Mouse (Mus musculus) liver, embryonic 13.5 days (tissue): ENCODE data around the gene Rpn1. TPM values are rescaled to one million over a fixed set of nuclear protein-coding genes. Genes with fewer than 3 reads are reported as not detected.

Source experiments
- ATAC-seq: fragments of 200-750 bp; cut with Nextera tagmentation; 2 replicates; pipeline ENCODE4 v1.8.0; 2017; ENCODE audit warnings: low read depth, mild to moderate bottlenecking, moderate number of reproducible peaks, moderate library complexity
- DNase-seq: peaks from one replicate; pipeline ENCODE4 v3.0.0; 2022
- H3K27ac ChIP-seq: fragments of 300-500 bp; sonication (generic); 2 replicates; pipeline ENCODE4 v1.5.1; 2015; ENCODE audit warnings: moderate library complexity, mild to moderate bottlenecking, inconsistent platforms
- H3K27me3 ChIP-seq: fragments of 300-500 bp; sonication (generic); 2 replicates; pipeline ENCODE4 v1.6.1; 2015; ENCODE audit warnings: mild to moderate bottlenecking, inconsistent platforms
- H3K36me3 ChIP-seq: fragments of 300-500 bp; sonication (generic); 2 replicates; pipeline ENCODE4 v1.6.1; 2015; ENCODE audit warnings: mild to moderate bottlenecking, inconsistent platforms
- H3K4me1 ChIP-seq: fragments of 300-500 bp; sonication (generic); replicated peaks from 2 replicates; pipeline ENCODE4 v1.6.1; 2015; ENCODE audit warnings: inconsistent platforms
- H3K4me2 ChIP-seq: fragments of 300-500 bp; sonication (generic); 2 replicates; pipeline ENCODE4 v1.6.1; 2015; ENCODE audit warnings: inconsistent platforms, mild to moderate bottlenecking, moderate library complexity
- H3K4me3 ChIP-seq: fragments of 300-500 bp; sonication (generic); replicated peaks from 2 replicates; pipeline ENCODE4 v1.5.1; 2015; ENCODE audit warnings: mild to moderate bottlenecking, inconsistent platforms
- H3K9ac ChIP-seq: fragments of 300-500 bp; sonication (generic); 2 replicates; pipeline ENCODE4 v1.6.1; 2015; ENCODE audit warnings: mild to moderate bottlenecking, inconsistent platforms
- H3K9me3 ChIP-seq: fragments of 300-500 bp; sonication (generic); replicated peaks from 2 replicates; pipeline ENCODE4 v1.6.1; 2016; ENCODE audit warnings: inconsistent platforms
- WGBS: fragments of 180-500 bp; shearing (Covaris S2); methylation state at CpG from one replicate; pipeline ENCODE4 v1.1.7; 2015; ENCODE audit not compliant: insufficient replicate concordance; 5-methylcytosine and 5-hydroxymethylcytosine counted together
- polyA plus RNA-seq: library from polyadenylated mRNA; unstranded; fragments of >200 nt; fragmentation: Nextera tagmentation; extraction: Ambion mirVana; gene quantifications from 2 replicates; pipeline ENCODE4 v1.2.1, GENCODE M21; 2015

The Rpn1 gene
- polyA plus RNA-seq = 198 and 228 TPM in 2 replicates

- under 1% methylated on average over 71 of the region's 71 CpGs for WGBS
- Histone ChIP-seq H3K27ac (peak within 1 kb of the TSS; percentile 86), H3K4me1 (peaks cover 43% of the 10 kb centered on the region), H3K36me3 (peaks cover 14% of the 10 kb centered on the region), H3K9ac (peak within 1 kb of the TSS; percentile 93), H3K27me3 (no peaks in the 10 kb centered on the region), H3K9me3 (no peaks in the 10 kb centered on the region), H3K4me2 (peak within 1 kb of the TSS; percentile 87), H3K4me3 (peak within 1 kb of the TSS; percentile 95)
- peak; percentile 94 for ATAC-seq
- peak; percentile 97 for DNase-seq
Measured at GRCm38 (mm10) chr6:88084278-88085151, at the start of gene Rpn1. Rpn1 (plus strand) TSS chr6:88084482.

GRCm38 (mm10) chr6:88037471-88038045 lies 46.7 kb upstream of the Rpn1 start:
- 0 out of 2 replicates have a peak overlapping the region, but pooled peaks have one; percentile 6 for H3K9ac ChIP-seq
- 71% methylated on average over 4 of the region's 4 CpGs for WGBS
- no peak overlapping the region for H3K4me3 ChIP-seq
- H3K27me3 ChIP-seq = no peaks in the 10 kb centered on the region
- peaks cover 46% of the 10 kb centered on the region for H3K36me3 ChIP-seq
- no peaks in the 10 kb centered on the region for H3K9me3 ChIP-seq
- ATAC-seq (no peak), DNase-seq (no peak)
- H3K27ac ChIP-seq = no peak overlapping the region; the same call in 1 of the 2 replicates
- no peak overlapping the region for H3K4me2 ChIP-seq
- H3K4me1 ChIP-seq = peaks cover 35% of the 10 kb centered on the region

GRCm38 (mm10) chr6:88039426-88039825 lies 44.9 kb upstream of the Rpn1 start:
- Histone ChIP-seq H3K9ac (no peak overlapping the region), H3K4me1 (peaks cover 54% of the 10 kb centered on the region), H3K4me2 (no peak overlapping the region), H3K9me3 (no peaks in the 10 kb centered on the region), H3K27ac (no peak overlapping the region), H3K27me3 (no peaks in the 10 kb centered on the region), H3K36me3 (peaks cover 44% of the 10 kb centered on the region), H3K4me3 (no peak overlapping the region)
- WGBS = 91% methylated on average over 4 of the region's 4 CpGs
- DNase-seq = no peak
- no peak for ATAC-seq

GRCm38 (mm10) chr6:88041221-88041620 lies 43.1 kb upstream of the Rpn1 start:
- H3K4me3 ChIP-seq = no peak overlapping the region
- WGBS = 78% methylated on average over 4 of the region's 4 CpGs
- no peak overlapping the region for H3K27ac ChIP-seq
- no peak overlapping the region for H3K9ac ChIP-seq
- H3K4me2 ChIP-seq = no peak overlapping the region
- ATAC-seq = no peak
- H3K4me1 ChIP-seq = peaks cover 45% of the 10 kb centered on the region
- H3K36me3 ChIP-seq = peaks cover 36% of the 10 kb centered on the region
- 0 out of 2 replicates have a peak, but pooled peaks cover under 1% of the 10 kb centered on the region for H3K27me3 ChIP-seq
- H3K9me3 ChIP-seq = no peaks in the 10 kb centered on the region
- DNase-seq = no peak

GRCm38 (mm10) chr6:88042336-88042735 lies 41.9 kb upstream of the Rpn1 start:
- Histone ChIP-seq H3K27me3 (0 out of 2 replicates have a peak, but pooled peaks cover 3% of the 10 kb centered on the region), H3K4me1 (peaks cover 45% of the 10 kb centered on the region), H3K9ac (peak overlapping the region; percentile 90; the same call in 1 of the 2 replicates), H3K27ac (no peak overlapping the region), H3K36me3 (peaks cover 28% of the 10 kb centered on the region), H3K4me2 (no peak overlapping the region), H3K9me3 (no peaks in the 10 kb centered on the region), H3K4me3 (no peak overlapping the region)
- ATAC-seq (no peak), DNase-seq (no peak)
- WGBS = 84% methylated on average over 3 of the region's 3 CpGs

GRCm38 (mm10) chr6:88044234-88044576 lies 40.1 kb upstream of the Rpn1 start:
- Histone ChIP-seq H3K4me2 (peak overlapping the region; percentile 78), H3K9me3 (no peaks in the 10 kb centered on the region), H3K27me3 (peaks cover 8% of the 10 kb centered on the region; the same call in 1 of the 2 replicates), H3K27ac (peak overlapping the region; percentile 85), H3K9ac (peak overlapping the region; percentile 90), H3K36me3 (peaks cover 12% of the 10 kb centered on the region), H3K4me1 (peaks cover 47% of the 10 kb centered on the region), H3K4me3 (peak overlapping the region; percentile 93)
- WGBS = 1% methylated on average over 3 of the region's 3 CpGs
- ATAC-seq (no peak), DNase-seq (no peak)

GRCm38 (mm10) chr6:88044577-88045405 lies 39.5 kb upstream of the Rpn1 start, which contains the start of gene Rab7:
Rab7 (minus strand) TSS chr6:88045270.
- ATAC-seq = peak; percentile 94
- peak; percentile 88 for DNase-seq
- H3K36me3 ChIP-seq = peaks cover 8% of the 10 kb centered on the region; the same call in 1 of the 2 replicates
- H3K9ac ChIP-seq = peak within 1 kb of the TSS; percentile 90
- H3K4me1 ChIP-seq = peaks cover 47% of the 10 kb centered on the region
- peaks cover 8% of the 10 kb centered on the region; the same call in 1 of the 2 replicates for H3K27me3 ChIP-seq
- H3K9me3 ChIP-seq = no peaks in the 10 kb centered on the region
- peak within 1 kb of the TSS; percentile 93 for H3K4me3 ChIP-seq
- under 1% methylated on average over 82 of the region's 82 CpGs for WGBS
- H3K4me2 ChIP-seq = peak within 1 kb of the TSS; percentile 78
- peak within 1 kb of the TSS; percentile 85 for H3K27ac ChIP-seq

- Histone ChIP-seq H3K27me3 (peaks cover 10% of the 10 kb centered on the region), H3K4me3 (peak overlapping the region; percentile 93), H3K9me3 (no peaks in the 10 kb centered on the region), H3K9ac (no peak overlapping the region), H3K36me3 (peaks cover 8% of the 10 kb centered on the region; the same call in 1 of the 2 replicates), H3K4me2 (peak overlapping the region; percentile 78), H3K4me1 (peaks cover 47% of the 10 kb centered on the region), H3K27ac (peak overlapping the region; percentile 85; the same call in 1 of the 2 replicates)
- 30% methylated on average over 3 of the region's 3 CpGs for WGBS
- ATAC-seq (no peak), DNase-seq (no peak)
Measured at GRCm38 (mm10) chr6:88045406-88045766, 38.9 kb upstream of the Rpn1 start.

GRCm38 (mm10) chr6:88047853-88048252 lies 36.4 kb upstream of the Rpn1 start:
- Histone ChIP-seq H3K27me3 (peaks cover 16% of the 10 kb centered on the region), H3K36me3 (no peaks in the 10 kb centered on the region), H3K4me3 (no peak overlapping the region), H3K9me3 (no peaks in the 10 kb centered on the region), H3K4me2 (no peak overlapping the region), H3K27ac (no peak overlapping the region), H3K9ac (no peak overlapping the region), H3K4me1 (peaks cover 30% of the 10 kb centered on the region)
- 34% methylated on average over 5 of the region's 5 CpGs for whole genome bisulfite sequencing
- ATAC-seq (no peak), DNase-seq (peak; percentile 12)

GRCm38 (mm10) chr6:88049008-88049407 lies 35.3 kb upstream of the Rpn1 start:
- WGBS = 63% methylated on average over 6 of the region's 6 CpGs
- no peak; the same call in 1 of the 2 replicates for ATAC-seq
- Histone ChIP-seq H3K9ac (no peak overlapping the region), H3K4me1 (peaks cover 20% of the 10 kb centered on the region), H3K4me2 (no peak overlapping the region; the same call in 1 of the 2 replicates), H3K27ac (peak overlapping the region; percentile 15; the same call in 1 of the 2 replicates), H3K27me3 (peaks cover 16% of the 10 kb centered on the region), H3K36me3 (no peaks in the 10 kb centered on the region), H3K9me3 (no peaks in the 10 kb centered on the region), H3K4me3 (no peak overlapping the region)
- DNase-seq = no peak

- no peak for DNase-seq
Measured at GRCm38 (mm10) chr6:88051206-88051605, 33.1 kb upstream of the Rpn1 start.

More at GRCm38 (mm10) chr6:88051206-88051605, 33.1 kb upstream of the Rpn1 start:
- peaks cover 21% of the 10 kb centered on the region for H3K4me1 ChIP-seq
- no peak overlapping the region for H3K9ac ChIP-seq
- no peak overlapping the region for H3K4me3 ChIP-seq
- H3K27me3 ChIP-seq = peaks cover 18% of the 10 kb centered on the region
- no peaks in the 10 kb centered on the region for H3K36me3 ChIP-seq
- no peaks in the 10 kb centered on the region for H3K9me3 ChIP-seq
- no peak overlapping the region for H3K4me2 ChIP-seq
- no peak for ATAC-seq
- H3K27ac ChIP-seq = no peak overlapping the region
- 80% methylated on average over 5 of the region's 5 CpGs for WGBS
